Mouse (Mus musculus) 3134 (cell line): ENCODE results near the gene Tstd2.

Experiments
- DNase-seq: peaks from one replicate; pipeline ENCODE4 v3.0.0-alpha.2; 2011; ENCODE audit warnings: low spot score; ENCODE audit not compliant: insufficient read length; ENCODE audit errors: extremely low read depth

Tstd2 gene

GRCm38 (mm10) chr4:46085223-46085811 is 53.2 kb downstream of the Tstd2 start:
- DNase-seq = no peak

- no peak for DNase-seq
Observed at GRCm38 (mm10) chr4:46084416-46085172, 53.9 kb downstream of the Tstd2 start.

- DNase-seq = no peak
Observed at GRCm38 (mm10) chr4:46082555-46082954, 55.9 kb downstream of the Tstd2 start.

GRCm38 (mm10) chr4:46080261-46080660 is 58.2 kb downstream of the Tstd2 start:
- peak; percentile 22 for DNase-seq

GRCm38 (mm10) chr4:46076892-46077291 is 61.6 kb downstream of the Tstd2 start:
- no peak for DNase-seq

DNA sequence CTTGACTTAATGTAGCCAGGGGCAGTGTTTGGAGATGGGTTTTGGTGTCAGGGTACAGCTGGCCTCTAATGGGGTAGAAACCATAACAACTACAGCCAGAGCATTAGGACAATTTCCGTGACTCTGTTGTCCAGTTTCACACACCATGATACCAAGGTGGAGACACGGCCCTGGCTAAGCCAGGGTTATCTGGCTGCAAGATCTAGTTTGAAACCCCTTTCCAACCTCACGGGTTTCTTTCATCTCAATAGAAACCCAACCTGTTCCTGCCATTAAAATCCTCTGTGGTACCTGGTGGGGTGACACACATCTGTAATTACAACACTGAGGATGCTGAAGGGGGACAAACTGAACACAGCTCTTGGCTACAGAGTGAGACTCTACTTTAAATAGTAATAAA is 62.8 kb downstream of the Tstd2 start:
- DNase-seq = no peak

GRCm38 (mm10) chr4:46073736-46074135 is 64.8 kb downstream of the Tstd2 start:
- no peak for DNase-seq

DNA sequence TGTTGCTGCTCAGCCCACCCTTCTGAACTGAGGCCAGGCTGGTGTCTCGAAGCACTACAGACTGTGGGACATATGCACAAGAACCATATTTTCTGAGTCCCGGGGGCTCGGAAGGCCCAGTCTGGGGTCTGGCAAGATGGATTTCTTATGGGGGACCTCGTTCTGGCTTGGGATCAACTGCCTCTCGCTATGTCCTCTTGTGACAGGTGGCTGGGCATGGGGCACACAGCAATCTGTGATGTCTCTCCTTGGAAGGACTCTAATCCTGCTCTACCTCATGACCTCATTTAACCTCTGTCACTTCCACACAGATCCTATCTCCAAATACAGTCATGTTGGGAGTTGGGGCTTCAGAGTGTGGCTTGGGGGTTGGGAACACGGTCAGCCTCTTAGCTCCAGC is 65.9 kb downstream of the Tstd2 start:
- no peak for DNase-seq

GRCm38 (mm10) chr4:46069851-46070482 is 68.5 kb downstream of the Tstd2 start:
- DNase-seq = no peak

DNA sequence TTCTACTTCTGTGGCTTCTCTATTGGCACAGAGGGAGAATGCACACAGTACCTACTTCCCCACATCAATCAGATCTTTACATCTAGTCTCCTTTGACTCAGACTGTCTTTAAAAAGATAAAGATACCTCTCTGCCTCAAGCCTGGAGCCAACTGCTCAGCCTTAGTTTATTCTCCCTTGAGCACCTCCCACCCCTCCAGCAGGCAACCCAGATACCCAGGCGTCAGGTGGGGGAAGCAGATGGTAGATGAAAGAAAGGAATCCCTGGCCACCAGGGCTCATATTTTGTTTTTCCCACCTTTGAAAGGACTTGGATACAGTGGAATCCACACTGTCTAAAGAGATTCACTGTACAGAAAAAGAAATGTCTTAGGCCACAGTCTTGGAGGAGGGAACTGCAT is 69.9 kb downstream of the Tstd2 start:
- DNase-seq = no peak

DNA sequence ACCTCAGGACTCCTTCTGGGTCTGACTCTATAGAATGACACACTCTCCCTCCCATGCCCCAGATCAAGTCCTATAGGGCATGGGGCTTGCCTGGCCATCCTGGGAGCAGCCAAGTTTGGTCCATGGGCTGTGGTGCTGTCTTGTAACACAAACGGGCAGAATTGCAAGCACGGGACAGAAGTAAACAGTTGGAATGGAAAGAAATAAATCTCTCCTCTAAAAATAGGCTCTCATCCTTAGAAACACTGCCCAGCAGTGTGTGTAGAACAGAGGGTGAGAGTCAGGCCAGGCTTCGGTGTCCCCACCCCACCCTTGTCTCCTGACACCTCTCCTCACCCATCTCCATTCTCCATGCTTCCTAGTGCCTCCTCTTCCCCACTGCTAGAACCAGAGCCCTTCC is 70.4 kb downstream of the Tstd2 start:
- DNase-seq = no peak

DNA sequence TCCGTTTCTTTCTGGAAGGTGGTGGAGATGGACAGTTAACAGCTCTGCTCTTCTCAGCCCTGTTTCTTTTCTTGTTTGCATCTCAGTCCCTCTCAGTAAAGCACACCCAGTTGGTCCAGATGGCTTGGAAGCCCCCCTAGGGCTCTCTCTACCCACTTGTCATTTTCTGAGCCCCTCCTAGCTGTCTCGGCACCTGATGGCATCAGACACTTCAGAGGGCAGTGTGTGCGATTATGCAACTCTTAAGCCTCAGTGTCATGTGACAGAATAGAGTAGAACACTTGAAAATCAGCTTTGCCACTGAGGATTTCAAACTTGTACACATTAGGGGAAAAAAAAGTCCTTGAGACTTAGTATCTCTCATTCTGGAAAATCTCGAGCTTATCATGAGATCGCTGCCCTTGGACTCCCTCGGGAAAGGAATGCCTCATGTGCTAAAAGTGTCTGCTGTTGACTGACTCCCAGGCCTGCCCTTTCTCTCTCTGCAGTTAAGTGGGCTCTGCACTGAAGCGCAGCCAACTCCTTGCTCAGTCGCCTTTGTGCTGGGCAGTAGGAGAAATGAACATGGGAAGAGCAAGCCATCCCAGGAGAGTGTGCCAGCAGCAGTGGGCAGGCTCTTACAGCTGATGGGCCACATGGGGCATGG is 72.7 kb downstream of the Tstd2 start:
- no peak for DNase-seq

DNA sequence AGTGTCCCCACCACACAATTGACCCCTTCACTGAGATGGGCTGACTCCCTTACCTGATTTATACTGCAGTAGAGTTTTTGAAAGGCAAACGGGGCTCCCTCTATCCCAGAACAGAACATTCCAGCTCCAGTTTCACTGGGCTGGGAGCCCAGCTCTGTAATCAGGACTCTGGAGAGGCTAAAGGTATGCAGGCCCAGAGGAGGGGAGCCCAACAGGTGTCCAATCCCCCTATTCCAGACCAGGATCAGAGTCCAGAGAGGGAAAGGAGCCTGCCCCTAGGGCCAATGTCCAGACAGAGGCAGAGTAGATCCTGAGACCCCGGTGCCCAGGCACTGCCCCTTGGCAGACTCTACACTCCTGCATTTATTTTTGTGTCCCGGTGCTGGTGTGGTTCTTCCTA is 73.5 kb downstream of the Tstd2 start:
- no peak for DNase-seq
